Mouse (Mus musculus): Measurements from ENCODE around the gene Ttc5. TPM values are rescaled to one million over a fixed set of nuclear protein-coding genes. Genes with fewer than 3 reads are reported as not detected.

The Ttc5 gene
- total and polyA plus RNA-seq, 3 experiments, result 44.3 to 72.1 (median 57.8) TPM

GRCm38 (mm10) chr14:50826579-50826978 is 41.3 kb upstream of the Ttc5 start:
- H3K4me1 ChIP-seq (ENCODE audit: control insufficient read depth in 1 of 2, insufficient read depth in 2 of 2), result peaks cover 7 to 33% of the 10 kb centered on the region in 2 experiments
- no peaks in the 10 kb centered on the region for H3K79me2 ChIP-seq (replicated peaks; ENCODE audit: control insufficient read depth, extremely low read depth, insufficient read depth, poor library complexity, severe bottlenecking)
- no peaks in the 10 kb centered on the region for H3K27me3 ChIP-seq (replicated peaks)
- H3K36me3 ChIP-seq (replicated peaks in 1 of 2; ENCODE audit: control insufficient read depth in 1 of 2, insufficient read depth in 1 of 2, low read length in 1 of 2), result peaks cover 34 to 78% of the 10 kb centered on the region in 2 experiments
- no peak overlapping the region for H3K27ac ChIP-seq (ENCODE audit: insufficient read depth, low read depth)
- no peak for TF ChIP-seq SIN3A (IDR thresholded peaks at IDR 0.05; ENCODE audit: low read length)
- TF ChIP-seq USF1 (IDR thresholded peaks at IDR 0.05; ENCODE audit: low read depth, low read length), result no peak
- no peak for TF ChIP-seq PAX5 (IDR thresholded peaks at IDR 0.05; ENCODE audit: low read length)
- TF ChIP-seq CTCF (conservative IDR thresholded peaks at IDR 0.05 in 1 of 2, IDR thresholded peaks at IDR 0.05 in 1 of 2; ENCODE audit: low read depth in 2 of 2, low read length in 2 of 2), result no peak
- no peak for TF ChIP-seq USF2 (conservative IDR thresholded peaks at IDR 0.05; ENCODE audit: low read depth, low read length)
- no peak for TF ChIP-seq MAZ (IDR thresholded peaks at IDR 0.05; ENCODE audit: low read depth, low read length)
- no peak for TF ChIP-seq RCOR1 (conservative IDR thresholded peaks at IDR 0.05; ENCODE audit: low read depth, low read length)
- TF ChIP-seq MXI1 (IDR thresholded peaks at IDR 0.05; ENCODE audit: low read depth, low read length), result no peak
- TF ChIP-seq GABPA (IDR thresholded peaks at IDR 0.05; ENCODE audit: insufficient replicate concordance, low read depth, low read length), result no peak
- no peak for TF ChIP-seq MAFK (IDR thresholded peaks at IDR 0.05; ENCODE audit: insufficient replicate concordance, low read length)
- no peak for TF ChIP-seq BHLHE40 (IDR thresholded peaks at IDR 0.05; ENCODE audit: low read depth, low read length)
- no peak for DNase-seq (ENCODE audit: extremely low read depth)
- dilution Hi-C loops (cut with MboI; ENCODE audit: extremely low pct_ligation_motif_present, extremely low pct_unique_long_range_greater_than_20kb, low sequenced_read_pairs) (no loop called here), in situ Hi-C loops (cut with MboI; ENCODE audit: low pct_ligation_motif_present, low pct_unique_long_range_greater_than_20kb, low sequenced_read_pairs) (no loop called here)
- H3K9me3 ChIP-seq (replicated peaks; ENCODE audit: low read length), result no peaks in the 10 kb centered on the region
- no peak overlapping the region for H3K4me2 ChIP-seq (ENCODE audit: insufficient read depth, low read depth, poor library complexity, severe bottlenecking)
- no peak overlapping the region for H3K9ac ChIP-seq (ENCODE audit: insufficient read depth, low read depth)
- no peak overlapping the region for H3K4me3 ChIP-seq (replicated peaks in 1 of 3; ENCODE audit: low read depth in 2 of 3, low read length in 2 of 3, poor library complexity in 1 of 3)

- peak overlapping the region in 2 of 3 experiments; percentile 19 to 27 for H3K4me3 ChIP-seq (replicated peaks in 1 of 3; ENCODE audit: low read depth in 2 of 3, low read length in 2 of 3, poor library complexity in 1 of 3)
Observed at GRCm38 (mm10) chr14:50824219-50824618, 38.9 kb upstream of the Ttc5 start.

More at GRCm38 (mm10) chr14:50824219-50824618, 38.9 kb upstream of the Ttc5 start:
- TF ChIP-seq ZKSCAN1 (IDR thresholded peaks at IDR 0.05; ENCODE audit: borderline replicate concordance, low read depth, low read length) (no peak), EP300 (IDR thresholded peaks at IDR 0.05; ENCODE audit: low read length) (peak; percentile 99), SIN3A (IDR thresholded peaks at IDR 0.05; ENCODE audit: low read length) (peak; percentile 81), RCOR1 (conservative IDR thresholded peaks at IDR 0.05; ENCODE audit: low read depth, low read length) (peak; percentile 86), MAZ (IDR thresholded peaks at IDR 0.05; ENCODE audit: low read depth, low read length) (0 out of 2 replicates have a peak, but pooled peaks have one; percentile 39), MAFK (IDR thresholded peaks at IDR 0.05; ENCODE audit: insufficient replicate concordance, low read length) (0 out of 2 replicates have a peak, but pooled peaks have one; percentile 26), ETS1 (conservative IDR thresholded peaks at IDR 0.05; ENCODE audit: low read depth, low read length) (peak; percentile 66; the same call in 1 of the 2 replicates), MYC (IDR thresholded peaks at IDR 0.05; ENCODE audit: low read depth, low read length) (peak; percentile 92), GABPA (IDR thresholded peaks at IDR 0.05; ENCODE audit: insufficient replicate concordance, low read depth, low read length) (no peak), TCF12 (IDR thresholded peaks at IDR 0.05; ENCODE audit: low read depth, low read length) (0 out of 2 replicates have a peak, but pooled peaks have one; percentile 35), USF1 (IDR thresholded peaks at IDR 0.05; ENCODE audit: low read depth, low read length) (no peak), HCFC1 (IDR thresholded peaks at IDR 0.05; ENCODE audit: low read depth, low read length) (no peak; the same call in 1 of the 2 replicates), CHD1 (IDR thresholded peaks at IDR 0.05; ENCODE audit: low read depth, low read length) (no peak), CTCF (conservative IDR thresholded peaks at IDR 0.05 in 1 of 2, IDR thresholded peaks at IDR 0.05 in 1 of 2; ENCODE audit: low read depth in 2 of 2, low read length in 2 of 2) (no peak), JUND (conservative IDR thresholded peaks at IDR 0.05; ENCODE audit: low read depth, low read length) (0 out of 2 replicates have a peak, but pooled peaks have one; percentile 43), USF2 (conservative IDR thresholded peaks at IDR 0.05; ENCODE audit: low read depth, low read length) (0 out of 2 replicates have a peak, but pooled peaks have one; percentile 2), ELF1 (IDR thresholded peaks at IDR 0.05; ENCODE audit: low read depth, low read length) (peak; percentile 73), TBP (conservative IDR thresholded peaks at IDR 0.05; ENCODE audit: low read depth, low read length) (no peak), MXI1 (IDR thresholded peaks at IDR 0.05; ENCODE audit: low read depth, low read length) (peak; percentile 94), CHD2 (IDR thresholded peaks at IDR 0.05; ENCODE audit: low read length) (peak; percentile 56; the same call in 1 of the 2 replicates), MAX (IDR thresholded peaks at IDR 0.05; ENCODE audit: low read length) (peak; percentile 95), RAD21 (IDR thresholded peaks at IDR 0.05; ENCODE audit: low read depth, low read length) (no peak), BHLHE40 (IDR thresholded peaks at IDR 0.05; ENCODE audit: low read depth, low read length) (peak; percentile 97), POLR2A (IDR thresholded peaks at IDR 0.05; ENCODE audit: low read depth, low read length) (no peak), IRF4 (IDR thresholded peaks at IDR 0.05; ENCODE audit: low read depth, low read length) (peak; percentile 99), MEF2A (IDR thresholded peaks at IDR 0.05; ENCODE audit: borderline replicate concordance, low read depth, low read length) (peak; percentile 54)
- in situ Hi-C loops (cut with MboI; ENCODE audit: low pct_ligation_motif_present, low pct_unique_long_range_greater_than_20kb, low sequenced_read_pairs) (loop anchor here (25.0 kb wide), 1 partner anchor 438 kb away; the partner anchor contains the start of gene Rnase2a), dilution Hi-C loops (cut with MboI; ENCODE audit: extremely low pct_ligation_motif_present, extremely low pct_unique_long_range_greater_than_20kb, low sequenced_read_pairs) (no loop called here)
- peaks cover 7 to 25% of the 10 kb centered on the region in 2 experiments for H3K4me1 ChIP-seq (ENCODE audit: control insufficient read depth in 1 of 2, insufficient read depth in 2 of 2)
- H3K27me3 ChIP-seq (replicated peaks), result no peaks in the 10 kb centered on the region
- peak overlapping the region; percentile 80 for H3K27ac ChIP-seq (ENCODE audit: insufficient read depth, low read depth)
- no peaks in the 10 kb centered on the region for H3K79me2 ChIP-seq (replicated peaks; ENCODE audit: control insufficient read depth, extremely low read depth, insufficient read depth, poor library complexity, severe bottlenecking)
- peaks cover 41 to 78% of the 10 kb centered on the region in 2 experiments for H3K36me3 ChIP-seq (replicated peaks in 1 of 2; ENCODE audit: control insufficient read depth in 1 of 2, insufficient read depth in 1 of 2, low read length in 1 of 2)
- peak overlapping the region; percentile 27; the same call in 1 of the 2 replicates for H3K9ac ChIP-seq (ENCODE audit: insufficient read depth, low read depth)
- H3K9me3 ChIP-seq (replicated peaks; ENCODE audit: low read length), result no peaks in the 10 kb centered on the region
- peak; percentile 85 for DNase-seq (ENCODE audit: extremely low read depth)
- peak overlapping the region; percentile 53 for H3K4me2 ChIP-seq (ENCODE audit: insufficient read depth, low read depth, poor library complexity, severe bottlenecking)
